Mouse (Mus musculus) right cerebral cortex, postnatal 10 days (tissue): ENCODE measurements at regions not wholly inside any gene's neighbourhood (a gene's known extent, or its start where the extent isn't known, plus 50 kb on each side); places are given as distances from the start of the nearest gene placed in this dataset.

ENCODE experiments used
- DNase-seq, 2 experiments: peaks; one replicate each; pipeline ENCODE4 v3.0.0; 2021; ENCODE audit warnings: low spot score in 2 of 2

- DNase-seq: no peak
Observed at GRCm38 (mm10) chr10:83963779-83964643, 241.3 kb downstream of the 1500009L16Rik start.

GRCm38 (mm10) chr10:83964838-83965237 is 242.2 kb downstream of the 1500009L16Rik start:
- no peak for DNase-seq

DNA sequence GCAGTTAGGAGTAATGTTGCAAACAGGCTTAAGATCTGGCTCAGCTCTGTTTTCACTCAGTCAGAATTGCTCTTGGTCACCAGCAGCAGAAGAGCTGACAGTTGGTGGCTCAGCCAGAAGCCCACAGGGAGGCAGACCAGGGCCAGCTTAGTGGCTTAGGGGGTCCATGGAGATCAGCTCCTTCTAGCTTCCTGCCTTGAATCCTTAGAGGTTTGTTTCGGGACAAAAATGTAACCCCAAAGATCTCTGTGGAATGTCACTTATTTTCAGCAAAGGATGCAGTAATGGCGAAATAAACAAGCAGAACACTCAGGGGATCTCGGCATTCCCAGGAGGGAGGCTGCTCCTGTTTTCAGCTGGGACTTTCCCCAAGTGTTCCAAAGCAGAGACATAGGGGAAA is 247.8 kb downstream of the 1500009L16Rik start:
- DNase-seq: no peak

DNA sequence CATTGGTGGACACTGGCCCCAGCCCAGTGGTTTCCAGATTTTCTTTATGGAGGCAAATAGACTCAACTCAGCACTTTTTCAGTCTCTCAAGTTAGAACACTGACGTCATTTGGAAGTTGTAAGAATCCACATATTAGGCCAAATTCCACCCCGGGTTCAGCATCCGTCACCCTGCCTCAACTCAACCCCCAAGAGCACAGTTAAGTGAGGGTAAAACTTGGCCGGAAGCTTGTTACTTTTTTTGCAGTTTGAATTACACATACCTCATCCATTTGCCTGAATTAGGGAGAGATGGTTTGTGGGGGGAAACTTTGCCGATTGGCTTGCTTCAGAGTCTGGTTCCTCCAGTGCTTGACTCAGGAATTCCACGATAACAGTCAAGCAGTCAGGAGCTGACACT is 251.9 kb downstream of the 1500009L16Rik start:
- no peak for DNase-seq

GRCm38 (mm10) chr10:83976548-83976947 is 253.9 kb downstream of the 1500009L16Rik start:
- peak in 1 of 2 experiments; percentile 38 for DNase-seq

- DNase-seq: no peak
Observed at GRCm38 (mm10) chr10:83979930-83980329, 257.3 kb downstream of the 1500009L16Rik start.

GRCm38 (mm10) chr10:83984697-83985415 is 262.2 kb downstream of the 1500009L16Rik start:
- peak; percentile 27 to 33 for DNase-seq

- no peak for DNase-seq
Observed at GRCm38 (mm10) chr10:83992577-83993305, 270.1 kb downstream of the 1500009L16Rik start.

GRCm38 (mm10) chr10:83995026-83995600 is 272.4 kb downstream of the 1500009L16Rik start:
- DNase-seq: no peak

- no peak for DNase-seq
Observed at GRCm38 (mm10) chr10:83995913-83996312, 273.2 kb downstream of the 1500009L16Rik start.

DNA sequence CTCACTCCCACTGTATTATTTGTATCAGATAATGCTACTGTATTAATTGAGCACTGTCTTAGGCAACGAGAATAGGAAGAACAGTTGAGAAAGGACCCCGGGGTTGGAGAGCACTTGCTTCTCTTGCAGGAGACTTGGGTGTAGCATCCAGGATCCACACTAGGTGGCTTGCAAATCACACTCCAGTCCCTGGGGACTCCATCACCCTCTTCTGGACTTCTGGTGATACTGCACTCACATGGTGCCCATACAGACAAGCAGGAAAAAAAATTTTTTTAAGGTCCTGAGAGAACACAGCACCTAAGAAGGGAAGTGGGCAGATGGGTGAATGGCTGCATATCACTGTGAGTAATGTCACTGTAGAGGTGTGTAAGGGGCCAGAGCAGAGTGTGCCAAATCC is 273.8 kb downstream of the 1500009L16Rik start:
- DNase-seq: no peak

DNA sequence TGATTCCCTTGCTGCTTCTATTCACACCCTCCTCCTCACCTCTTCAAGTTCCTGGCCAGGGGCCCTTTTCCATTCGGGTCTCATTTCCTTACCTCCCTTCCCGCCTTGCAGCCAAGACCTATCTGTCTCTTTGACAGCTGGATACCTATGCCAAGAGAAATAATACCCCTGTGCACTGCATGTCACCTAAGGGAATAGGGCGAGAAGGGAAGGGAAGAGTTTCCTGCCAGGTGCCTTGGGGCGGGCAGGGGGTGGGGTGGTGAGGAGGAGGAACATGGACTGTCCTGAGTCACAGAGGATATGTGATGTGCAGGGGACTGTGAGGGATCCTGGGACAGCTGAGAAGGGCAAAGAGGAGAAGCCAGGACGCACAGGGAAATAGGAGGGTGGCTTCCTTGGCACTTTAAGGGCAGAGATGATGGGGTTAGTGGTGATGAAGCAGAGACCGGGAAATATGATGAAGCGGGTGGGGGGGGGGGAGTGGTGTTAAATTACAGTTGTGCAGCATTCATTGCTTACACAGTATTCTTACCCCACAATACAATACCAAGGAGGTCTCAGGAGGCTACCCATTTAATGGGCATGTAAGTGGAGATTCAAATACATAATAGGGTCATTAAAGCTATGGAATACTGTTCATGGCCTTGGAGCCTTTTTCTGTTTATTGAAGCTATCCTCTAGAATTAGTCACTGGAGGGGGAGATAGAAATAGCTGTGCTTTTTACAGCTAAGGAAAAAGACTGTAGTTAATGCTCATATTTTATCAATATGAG is 278.0 kb downstream of the 1500009L16Rik start:
- no peak for DNase-seq

DNA sequence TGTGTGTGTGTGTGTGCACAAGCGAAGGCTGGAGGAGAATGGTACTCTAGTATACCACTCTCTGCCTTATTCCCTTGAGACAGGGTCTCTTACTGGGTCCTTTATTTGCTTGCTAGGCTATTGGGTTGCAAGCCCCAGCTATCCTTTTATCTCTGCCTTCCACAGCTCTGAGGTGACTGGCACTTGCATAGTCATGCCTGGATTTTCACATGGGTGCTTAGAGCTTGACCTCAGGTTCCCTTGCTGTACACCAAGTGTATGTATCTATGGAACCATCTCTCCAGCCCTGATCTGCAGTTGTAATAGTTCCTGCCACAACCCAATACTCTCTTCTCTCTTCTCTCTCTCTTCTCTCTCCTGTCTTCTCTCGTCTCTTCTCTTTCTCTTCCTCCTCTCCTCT is 280.1 kb downstream of the 1500009L16Rik start:
- DNase-seq: no peak

GRCm38 (mm10) chr10:84003601-84004149 is 281.0 kb downstream of the 1500009L16Rik start:
- DNase-seq: no peak

- no peak for DNase-seq
Observed at GRCm38 (mm10) chr10:84008923-84009322, 286.3 kb downstream of the 1500009L16Rik start.

DNA sequence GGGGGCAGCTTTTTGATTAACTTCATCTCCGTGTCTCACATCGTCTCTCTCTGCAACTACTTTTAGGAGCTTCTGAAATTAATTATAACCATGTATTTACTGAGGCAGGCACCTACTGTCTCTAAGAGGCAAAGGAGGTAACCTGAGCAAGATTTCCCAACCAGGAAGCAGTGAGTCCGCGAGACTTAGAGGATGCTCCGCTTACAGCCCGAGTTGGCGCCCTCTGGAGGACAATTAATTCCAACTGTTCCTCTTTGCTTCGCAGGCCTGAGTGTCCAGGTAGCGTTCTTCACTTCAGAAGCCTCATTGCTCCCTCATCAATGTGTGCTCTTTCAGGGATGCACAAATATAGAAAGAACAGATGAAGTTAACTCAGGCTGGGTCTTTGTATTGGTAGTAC is 296.7 kb downstream of the 1500009L16Rik start:
- peak; percentile 68 to 77 for DNase-seq

DNA sequence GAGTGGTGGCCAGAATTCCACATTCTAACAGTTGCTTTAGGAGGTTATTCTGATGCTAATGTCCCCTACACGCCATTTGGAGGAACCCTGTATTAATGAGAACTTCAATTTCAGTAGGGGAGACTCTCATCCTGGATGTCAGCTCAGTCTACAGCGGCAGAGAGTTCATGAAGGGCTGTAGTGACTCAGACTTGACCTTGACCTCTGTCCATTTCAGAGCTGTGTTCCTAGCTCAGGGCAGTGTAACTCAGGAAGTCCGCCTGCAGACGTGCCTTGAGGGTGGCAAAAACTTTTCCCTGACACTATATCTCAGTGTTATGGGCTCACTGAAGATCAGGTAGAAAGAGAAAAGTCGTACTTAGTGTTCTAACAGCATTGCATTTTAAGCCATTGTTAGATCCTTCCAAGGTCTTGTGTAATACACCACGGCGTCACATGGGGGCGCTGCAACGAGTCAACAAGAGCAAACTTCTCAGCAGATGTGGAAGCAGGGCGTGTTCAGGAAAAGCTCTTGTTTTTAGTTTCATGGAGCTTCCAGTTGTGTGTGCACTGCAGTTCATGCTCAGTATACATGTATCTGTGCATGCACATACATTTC is 297.5 kb downstream of the 1500009L16Rik start:
- peak; percentile 30 to 55 for DNase-seq

DNA sequence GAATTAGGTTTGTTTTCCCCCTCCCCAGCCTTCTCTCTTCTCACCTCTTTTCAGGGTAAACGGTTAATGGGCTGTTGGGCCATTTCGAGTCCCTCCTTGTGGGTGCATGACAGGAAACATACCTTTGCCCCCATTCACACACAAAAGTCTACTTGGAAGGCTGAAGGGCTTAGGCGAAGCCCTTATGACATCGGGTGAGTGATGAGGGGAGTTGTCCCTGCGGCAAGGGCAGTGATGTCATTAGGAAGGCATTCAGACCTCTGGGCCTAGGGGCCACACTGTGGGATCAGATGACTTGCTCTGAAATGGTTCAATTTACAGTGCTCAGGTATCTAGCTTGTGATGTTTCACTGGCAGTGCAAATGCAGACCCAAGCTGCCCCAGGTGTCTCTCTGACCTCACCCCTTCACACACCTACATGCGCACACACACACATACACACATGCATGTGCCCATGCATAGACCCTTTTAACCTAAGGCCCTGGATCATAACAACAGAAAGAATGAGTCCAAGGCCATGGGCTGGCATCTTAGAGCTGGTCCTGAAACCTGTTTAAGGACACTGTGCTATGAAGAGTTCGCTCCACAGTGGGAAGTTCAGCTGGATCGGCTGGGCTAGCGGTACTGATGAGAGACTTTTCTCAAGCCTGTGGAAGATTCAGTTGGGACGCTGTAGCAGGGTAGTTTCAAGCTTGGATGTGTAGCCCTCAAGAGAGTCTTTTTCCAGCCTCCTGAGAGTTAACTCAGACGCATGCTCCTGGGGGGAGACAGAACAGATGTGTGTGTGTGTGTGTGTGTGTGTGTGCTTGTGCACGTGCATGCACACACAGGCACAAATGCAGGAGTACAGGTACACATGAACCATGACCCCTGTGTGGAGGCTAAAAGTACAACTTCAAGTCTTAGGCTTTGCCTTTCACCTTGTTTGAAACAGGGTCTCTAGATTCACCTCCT is 298.8 kb downstream of the 1500009L16Rik start:
- no peak for DNase-seq

- no peak for DNase-seq
Observed at GRCm38 (mm10) chr10:84024294-84024693, 301.6 kb downstream of the 1500009L16Rik start.
